Mouse (Mus musculus): ENCODE results near the gene Jchain.
"Not testable (repeated sequence)": the region's sequence is repeated elsewhere in the genome, so short reads cannot be mapped to it uniquely, and the experiment has no call there.

The Jchain gene

DNA sequence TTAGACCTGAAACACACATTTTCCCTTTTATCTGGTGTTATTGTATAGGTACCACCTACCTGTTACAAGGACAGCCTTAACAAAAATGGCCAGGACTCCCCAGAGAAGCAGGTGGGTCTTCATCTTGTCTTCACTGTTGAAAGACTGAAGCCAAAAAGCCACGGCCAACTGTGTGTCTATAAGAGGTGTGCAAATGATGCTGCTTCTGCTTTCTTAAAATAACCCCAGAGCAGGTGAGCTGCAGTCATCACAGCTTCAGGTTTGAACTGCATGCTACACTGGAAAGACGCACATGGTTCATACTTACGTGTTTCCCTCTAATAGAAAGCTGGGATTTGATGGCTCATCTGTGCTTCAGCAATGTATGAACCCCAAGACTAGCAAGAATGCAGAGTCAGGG lies at the start of gene Jchain:
Jchain (minus strand) TSS at position 235 of the 400 bp plus-strand sequence.
- no peak for DNase-seq

DNA sequence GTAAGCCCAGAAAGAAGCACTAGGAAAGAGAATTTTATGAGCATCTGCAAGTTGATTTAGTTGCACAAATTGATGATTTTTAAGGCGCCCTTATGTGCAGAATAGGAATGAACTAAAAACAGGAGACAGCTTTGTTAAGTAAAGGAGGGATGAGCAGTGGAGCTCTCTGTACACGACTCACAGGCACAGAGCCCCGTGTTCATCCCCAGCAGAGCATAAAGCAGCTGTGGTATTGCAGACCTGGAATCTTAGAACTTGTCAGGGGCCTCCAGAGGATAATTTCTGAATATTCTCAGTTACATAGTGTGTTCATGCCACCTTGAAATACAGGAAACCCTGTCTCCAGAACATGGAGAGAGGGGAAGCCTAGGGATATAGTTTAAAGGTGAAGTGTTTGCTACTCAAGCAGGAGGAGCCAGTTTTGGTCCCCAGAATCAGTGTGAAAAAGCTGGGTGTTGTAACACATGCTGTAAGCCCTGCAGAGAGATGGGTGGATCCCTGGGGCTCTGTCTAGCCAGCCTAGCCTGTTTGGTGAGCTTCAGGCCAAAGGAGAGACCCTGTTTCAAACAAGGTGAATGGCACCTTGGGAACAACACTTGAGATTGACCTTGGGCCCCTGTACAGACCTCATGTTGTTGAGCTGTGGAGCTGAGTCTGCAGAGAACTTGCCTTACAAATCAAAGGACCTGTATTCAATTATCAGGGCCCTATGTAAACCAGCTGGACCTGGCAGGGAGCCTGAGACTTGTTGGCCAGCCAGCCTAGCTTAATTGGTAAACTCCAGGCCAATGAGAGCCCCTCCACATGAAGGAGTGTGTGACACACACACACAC lies 48.0 kb upstream of the Jchain start:
- DNase-seq: peak; percentile 39

DNA sequence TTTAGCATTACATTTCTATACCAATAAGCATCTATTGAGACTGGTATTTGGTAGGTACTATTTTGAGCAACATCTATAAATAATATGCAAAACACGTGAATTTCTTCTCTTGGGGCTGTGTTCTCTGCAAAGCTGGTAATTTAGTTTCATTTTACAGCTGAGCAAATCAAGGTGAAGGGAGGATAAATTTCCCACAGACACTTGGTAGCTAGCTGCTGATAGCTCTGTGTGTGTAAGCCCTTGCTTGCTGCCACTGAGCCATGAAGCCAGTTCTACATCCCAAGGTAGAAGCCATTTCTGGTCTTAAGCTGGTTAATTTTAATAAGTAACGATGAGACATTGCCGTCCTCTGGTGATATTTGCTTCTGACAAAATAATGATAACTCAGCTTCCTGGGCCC lies 47.1 kb upstream of the Jchain start:
- no peak for DNase-seq

DNA sequence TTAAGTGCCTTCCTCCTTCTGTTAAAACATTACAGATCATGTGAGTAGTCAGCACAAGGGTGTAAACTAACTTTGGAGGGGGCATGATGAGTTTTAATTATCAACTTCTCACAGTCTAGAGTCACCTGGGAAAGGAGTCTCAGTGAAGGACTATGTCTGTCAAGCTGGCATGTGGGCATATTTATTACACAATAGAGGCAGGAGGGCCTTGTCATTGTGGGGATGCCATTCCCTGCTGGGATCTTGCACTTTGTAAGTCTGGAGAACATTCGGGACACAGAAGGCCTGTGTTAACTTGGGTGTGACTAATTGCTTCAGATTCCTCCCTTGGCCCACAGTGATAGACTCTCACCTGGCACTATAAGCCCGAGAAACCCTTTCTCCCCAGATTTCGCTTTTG lies 41.9 kb upstream of the Jchain start:
- peak; percentile 47 for DNase-seq

DNA sequence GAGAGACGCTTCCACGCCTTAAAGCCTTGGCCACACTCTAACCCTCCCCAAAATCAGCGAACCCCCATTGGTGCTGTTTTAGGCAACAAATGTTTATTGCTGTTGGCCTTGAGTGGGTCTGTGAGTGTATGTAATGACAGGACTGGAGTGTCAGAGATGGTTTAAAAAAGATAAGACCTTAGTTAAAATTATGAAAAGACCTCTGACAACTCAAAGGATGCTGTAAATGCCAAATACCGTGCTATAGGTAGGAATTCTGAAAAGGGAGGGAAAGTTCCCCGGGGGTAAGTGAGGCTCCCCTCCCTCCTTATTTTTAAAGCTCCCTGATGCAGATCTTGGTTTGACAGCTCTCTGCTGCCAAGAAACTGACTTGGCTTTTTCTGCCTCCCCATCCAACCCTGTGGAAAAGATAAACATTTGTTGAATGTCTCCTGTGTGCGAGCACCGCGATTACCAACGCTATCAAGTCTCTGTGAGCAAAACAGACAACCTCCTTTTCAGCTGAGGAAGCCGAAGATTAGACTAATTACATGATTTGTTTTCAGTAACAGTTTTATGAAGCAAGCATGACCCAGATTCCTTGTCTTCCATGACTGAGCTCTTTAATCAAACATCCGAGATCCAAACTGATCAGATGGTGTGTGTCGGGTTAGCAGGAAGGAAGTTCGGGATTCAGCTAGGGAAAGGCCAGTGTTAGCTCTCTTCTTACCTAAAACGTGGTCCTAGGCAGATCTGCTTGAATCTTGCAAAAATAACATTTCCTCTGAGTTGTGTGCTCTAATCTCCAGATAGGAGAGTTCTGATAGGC lies 38.5 kb upstream of the Jchain start:
- peak; percentile 28 for DNase-seq

DNA sequence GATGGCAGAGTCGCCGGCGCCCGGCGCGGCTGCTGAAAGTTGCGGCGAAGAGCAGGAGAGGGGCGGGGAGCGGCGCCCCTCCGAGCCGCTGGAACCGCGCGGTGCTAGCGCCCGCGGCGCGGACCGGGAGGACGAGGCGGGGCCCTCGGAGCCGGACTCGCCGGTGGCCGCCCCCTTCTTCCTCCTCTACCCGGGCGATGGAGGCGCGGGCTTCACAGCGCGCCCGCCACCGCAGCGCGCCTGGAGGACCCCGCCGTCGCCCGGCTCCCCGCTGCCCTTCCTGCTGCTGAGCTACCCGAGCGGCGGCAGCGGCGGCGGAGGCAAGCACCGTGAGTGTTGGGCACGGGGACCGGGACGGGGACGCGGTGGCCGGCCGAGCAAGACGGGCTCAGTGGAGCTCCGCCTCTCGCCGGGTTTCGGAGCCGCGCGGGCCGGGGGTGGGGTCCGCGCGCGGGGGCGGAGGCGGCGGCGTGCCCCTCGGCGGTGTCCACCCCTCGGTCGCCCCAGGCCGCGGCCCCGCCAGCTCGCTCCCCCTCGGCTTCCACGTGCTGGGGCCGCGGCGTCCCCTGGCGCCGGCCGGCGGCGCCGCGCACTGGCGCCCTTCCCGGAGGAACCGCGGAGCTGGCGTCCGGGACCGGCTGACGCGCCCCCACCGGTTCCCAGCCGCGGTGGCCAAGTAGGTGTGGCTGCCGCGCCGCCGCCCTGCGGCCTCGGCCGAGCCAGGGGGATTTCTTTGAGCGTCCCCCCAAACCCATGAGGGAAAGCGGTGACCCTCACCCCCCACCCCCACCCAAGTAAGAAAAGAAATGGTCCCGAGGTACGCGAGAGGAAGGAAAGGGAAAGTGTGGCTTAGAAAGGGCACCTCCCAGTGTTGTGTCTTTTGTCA lies 37.7 kb upstream of the Jchain start:
- peak; percentile 79 for DNase-seq

DNA sequence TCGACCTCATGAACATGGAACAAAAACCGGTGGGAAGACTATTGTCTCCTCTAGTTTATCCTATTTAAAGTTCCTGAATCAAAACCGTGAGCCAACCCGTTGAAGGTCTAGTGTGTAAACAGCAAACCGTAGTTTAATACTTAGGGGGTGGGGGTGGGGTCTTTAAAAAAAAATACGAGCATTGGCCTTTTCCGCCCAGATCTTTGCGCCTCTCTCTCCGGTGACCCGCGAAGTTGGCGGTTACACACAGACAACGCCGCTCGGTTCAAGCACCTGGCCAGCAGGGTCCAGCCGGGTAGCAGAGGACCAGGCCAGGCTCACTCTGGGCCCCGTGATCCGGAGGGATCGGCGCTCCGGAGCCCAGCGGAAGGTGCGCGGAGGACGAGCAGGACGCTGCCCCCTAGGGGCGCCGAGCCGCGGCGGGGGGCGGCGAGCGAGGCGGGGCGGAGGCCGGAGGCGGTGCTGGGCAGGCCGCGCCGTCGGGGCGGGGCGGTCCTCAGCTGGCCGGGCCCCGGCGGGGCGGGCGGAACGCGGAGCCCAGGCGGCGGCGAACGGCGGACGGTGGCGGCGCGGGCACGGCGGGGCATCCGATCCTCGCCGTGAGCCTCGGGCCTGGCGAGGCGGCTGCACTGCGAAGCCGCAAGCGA lies 36.9 kb upstream of the Jchain start, which contains the start of gene Rufy3:
Rufy3 (plus strand) TSS at position 540 of the 647 bp plus-strand sequence.
- peak; percentile 93 for DNase-seq

DNA sequence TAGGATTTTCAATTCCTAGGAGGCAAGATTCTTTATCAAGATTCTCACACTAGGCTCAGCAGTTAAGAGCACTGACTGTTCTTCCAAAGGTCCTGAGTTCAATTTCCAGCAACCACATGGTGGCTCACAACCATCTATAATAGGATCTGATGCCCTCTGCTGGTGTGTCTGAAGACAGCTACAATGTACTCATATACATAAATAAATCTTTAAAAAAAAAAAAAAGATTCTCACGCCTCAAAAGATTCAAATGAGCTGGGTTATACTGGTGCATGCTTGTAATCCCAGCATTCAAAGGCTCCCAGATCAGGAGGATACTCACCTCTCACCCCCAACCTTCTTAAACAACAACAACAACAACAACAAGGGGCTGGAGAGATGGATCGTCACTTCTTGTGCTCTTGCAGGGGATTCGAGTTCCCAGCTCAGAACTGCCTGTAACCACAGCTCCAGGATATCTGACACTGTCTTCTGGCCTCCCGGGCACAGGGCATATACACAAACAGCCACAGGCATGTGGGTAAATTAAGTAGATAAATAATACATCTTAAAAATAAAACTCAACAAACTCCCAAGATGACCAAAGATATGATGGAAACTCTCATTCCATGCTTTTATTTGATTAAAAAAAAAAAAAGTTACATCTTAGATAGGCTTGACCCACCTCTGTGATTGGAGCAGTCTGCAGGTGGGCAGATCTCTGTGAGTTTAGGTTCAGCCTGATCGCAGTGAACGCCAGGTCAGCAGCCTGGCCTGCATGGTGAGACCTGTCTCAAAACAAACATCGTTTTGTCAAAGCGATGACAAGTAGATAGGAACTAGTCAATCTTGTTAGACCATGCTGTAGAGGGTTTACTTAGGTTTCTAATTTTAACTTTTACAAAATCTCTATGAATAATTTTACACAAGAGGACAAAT lies 35.4 kb upstream of the Jchain start:
- no peak for DNase-seq

DNA sequence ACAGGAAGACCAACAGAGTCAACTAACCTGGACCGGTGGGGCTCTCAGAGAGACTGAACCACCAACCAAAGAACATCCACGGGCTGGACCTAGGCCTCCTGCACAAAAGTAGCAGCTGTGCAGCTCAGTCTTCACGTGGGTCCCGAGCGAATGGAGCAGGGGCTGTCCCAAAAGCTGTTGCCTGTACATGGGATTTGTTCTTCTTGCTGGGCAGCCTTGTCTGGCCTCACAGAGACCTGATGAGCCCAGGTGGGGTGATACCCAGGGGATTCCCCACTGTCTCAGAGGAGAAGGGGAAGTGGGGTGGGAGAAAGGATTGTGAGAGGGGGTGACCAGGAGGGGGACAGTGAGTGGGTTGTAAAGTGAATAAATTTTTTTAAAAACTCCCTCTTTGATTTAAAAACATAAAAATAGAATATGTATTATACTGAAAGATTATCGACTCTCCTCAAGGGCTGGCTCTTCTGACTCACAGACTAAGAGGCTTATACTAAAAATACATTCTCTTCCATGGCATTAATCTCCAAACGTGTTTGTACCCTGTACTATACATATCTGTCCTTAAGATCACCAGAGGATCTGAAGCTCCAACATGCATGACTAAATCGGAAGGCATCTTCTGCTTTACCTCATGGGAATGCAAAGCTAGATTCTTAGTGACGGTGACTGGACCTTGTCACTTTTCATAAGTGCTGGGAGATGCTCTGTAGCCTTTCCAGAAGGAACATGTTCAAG lies 33.6 kb upstream of the Jchain start:
- DNase-seq: no peak

DNA sequence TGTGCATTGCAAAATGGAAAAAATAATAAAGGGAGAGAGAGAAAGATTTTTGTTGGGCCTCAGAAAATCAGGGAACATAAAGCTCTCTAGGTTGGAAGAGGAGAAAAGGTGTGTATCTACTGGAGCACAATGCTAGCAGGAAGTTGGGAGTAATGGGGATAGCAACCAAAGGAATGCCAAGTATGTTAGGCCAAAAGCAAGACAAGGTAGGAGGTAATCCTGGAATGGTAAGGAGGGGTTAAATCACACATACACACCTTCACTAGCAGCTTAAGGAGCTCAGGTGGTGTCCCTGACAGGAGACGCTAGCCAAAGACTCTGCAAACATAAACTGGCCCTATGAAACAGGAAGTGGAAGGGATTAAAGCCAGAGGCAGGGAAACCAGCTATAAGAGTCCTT lies 31.3 kb upstream of the Jchain start:
- DNase-seq: no peak

DNA sequence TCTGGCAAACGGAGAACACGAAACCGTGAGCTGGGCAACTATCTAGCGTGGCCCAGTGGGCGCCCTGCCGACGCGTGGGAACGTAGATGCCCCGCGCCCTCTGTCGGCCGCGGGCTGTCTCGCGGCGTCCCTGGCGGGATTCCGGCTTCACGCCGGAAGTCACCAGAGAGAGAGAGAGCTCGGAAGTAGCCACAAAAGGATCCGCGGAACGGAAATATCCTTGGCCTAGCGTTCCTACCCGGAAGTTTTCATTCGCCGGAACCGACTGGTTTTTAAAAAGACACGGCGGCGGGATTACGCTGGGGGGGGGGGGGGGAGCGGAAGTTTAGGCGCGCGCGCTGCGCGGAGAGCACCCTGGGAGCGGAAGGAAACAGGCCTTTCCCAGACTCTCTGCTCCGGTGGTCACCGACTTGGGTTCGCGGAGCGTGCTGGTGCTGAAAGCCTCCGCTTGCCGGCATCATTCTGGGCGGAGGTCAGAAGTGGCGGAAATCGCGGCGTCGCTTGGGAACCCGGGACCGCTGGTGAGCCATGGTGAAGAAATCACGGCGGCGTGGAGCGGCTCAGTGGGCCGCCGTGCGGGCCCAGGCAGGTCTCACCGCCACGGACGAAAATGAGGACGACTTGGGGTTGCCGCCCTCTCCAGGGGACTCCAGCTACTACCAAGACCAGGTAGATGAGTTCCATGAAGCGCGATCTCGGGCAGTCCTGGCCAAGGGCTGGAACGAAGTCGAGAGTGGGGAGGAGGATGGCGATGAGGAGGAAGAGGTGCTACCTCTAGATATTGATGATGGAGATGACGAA lies 26.6 kb upstream of the Jchain start, which contains the start of gene Utp3:
Utp3 (plus strand) TSS at position 377 of the 801 bp plus-strand sequence.
- peak; percentile 94 for DNase-seq

DNA sequence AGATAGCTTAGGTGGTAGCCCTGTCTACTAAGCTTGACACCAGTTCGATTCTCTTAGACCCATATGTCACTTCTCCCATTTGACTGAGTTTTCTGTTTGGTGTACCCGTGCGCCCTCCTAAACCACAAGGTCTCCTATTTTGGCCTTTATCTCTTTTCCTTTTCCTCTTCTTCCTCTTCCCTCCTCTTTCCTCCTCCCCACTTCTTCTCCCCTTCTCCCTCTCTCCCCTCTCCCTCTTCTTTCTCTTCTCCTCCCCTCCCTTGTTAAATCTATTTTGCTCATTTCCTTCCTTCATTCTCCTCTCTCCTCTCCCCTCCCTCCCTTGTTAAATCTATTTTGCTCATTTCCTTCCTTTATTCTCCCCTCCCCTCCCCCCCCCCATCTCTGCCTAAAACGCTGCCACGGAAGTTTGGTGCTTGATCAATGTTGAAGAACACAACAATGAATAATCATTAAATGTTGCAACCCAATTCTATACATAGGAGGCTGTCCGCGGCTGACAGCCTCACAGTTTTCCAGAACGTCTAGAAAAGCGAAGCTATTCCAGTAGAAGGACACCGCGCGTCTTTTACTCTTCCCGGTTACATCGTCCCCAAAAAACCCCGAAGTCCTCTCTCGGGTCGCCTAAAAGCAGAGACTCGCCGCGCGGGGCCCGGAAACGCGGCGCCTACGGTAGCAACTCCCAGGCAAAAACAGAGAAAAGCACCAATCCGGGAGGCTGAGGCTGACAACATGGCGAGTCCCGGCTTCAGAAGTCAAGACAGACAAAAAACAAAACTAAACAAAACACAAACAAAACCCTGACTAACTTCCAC lies 25.8 kb upstream of the Jchain start:
- no peak for DNase-seq

DNA sequence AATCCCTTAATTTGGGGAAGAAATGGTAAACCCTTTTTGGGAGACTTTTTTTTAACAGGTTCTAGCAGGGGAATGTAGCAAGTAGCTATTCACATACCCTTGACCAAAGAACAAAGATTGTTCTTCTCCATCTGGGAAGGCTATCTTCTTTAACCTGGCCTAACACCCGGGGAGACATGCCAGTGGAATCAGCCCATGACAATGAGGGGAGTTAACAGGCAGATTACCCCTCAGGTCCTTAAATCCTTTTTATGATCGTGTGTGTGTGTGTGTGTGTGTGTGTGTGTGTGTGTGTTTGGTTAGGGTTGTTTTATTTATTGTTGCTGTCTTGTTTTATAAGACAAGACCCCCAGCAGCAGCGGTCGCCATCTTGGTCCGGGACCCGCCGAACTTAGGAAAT lies 17.8 kb upstream of the Jchain start:
- DNase-seq: no peak

DNA sequence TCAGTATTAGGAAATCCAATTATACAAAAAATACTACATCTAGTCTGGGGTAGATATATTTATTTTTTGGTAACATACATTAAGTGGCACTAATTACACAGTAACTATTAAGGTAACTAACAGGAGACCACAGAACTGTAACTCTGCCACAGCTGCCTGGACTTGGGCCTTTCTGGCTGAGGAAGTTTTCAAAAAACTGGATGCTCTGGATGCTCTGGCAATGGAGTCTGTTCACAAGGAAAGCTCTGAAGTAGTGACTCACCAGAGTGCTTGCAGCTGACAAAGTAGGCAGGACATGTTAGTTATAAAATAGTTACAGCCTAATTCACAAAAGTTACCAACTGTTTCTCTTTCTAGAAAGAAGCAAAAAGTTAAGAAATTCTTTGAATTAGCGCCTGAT lies 16.7 kb upstream of the Jchain start:
- DNase-seq: not testable (repeated sequence)

DNA sequence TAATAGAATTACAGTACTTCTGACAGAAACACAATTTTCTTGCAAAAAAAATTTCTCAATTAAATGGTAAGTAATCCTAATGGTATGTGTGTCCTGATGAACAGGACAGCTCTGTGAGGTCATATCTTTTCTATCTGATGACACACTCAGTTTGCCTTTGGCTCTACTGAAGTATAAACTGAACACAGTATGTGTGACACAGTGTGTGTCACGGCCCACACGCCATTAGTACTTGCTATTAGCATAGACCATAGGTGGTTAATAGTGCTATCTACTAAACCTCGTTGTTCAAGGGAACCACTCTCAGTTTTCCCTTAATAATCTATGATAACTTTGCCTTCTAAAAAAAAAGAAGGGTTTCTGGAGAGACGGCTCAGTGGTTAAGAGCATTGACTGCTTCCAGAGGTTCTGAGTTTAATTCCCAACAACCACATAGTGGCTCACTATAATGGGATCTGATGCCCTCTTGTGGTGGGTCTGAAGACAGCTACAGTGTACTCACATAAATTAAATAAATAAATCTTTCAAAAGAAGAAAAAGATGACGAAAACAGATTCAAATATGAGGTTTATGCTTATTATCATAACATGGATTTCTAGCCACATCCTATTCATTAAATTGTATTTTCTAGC lies 15.1 kb upstream of the Jchain start:
- DNase-seq: peak; percentile 25

DNA sequence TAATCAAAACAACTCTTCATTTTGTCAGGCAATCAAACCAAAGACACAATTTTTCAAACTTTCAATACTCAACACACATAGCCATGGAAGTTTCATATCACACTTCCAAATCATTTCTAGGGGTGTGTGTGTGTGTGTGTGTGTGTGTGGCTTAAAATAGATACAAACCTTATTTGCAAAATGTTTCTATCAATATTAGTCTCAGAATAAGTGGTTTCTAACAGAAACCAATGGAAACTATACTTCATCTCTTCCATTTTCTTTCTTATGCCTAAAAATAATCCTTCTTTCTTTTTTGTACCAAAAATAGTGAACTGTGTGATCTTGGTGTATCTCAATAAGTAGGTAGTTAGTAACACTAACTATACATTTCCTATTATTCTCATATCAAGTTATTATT lies 13.2 kb upstream of the Jchain start:
- no peak for DNase-seq

DNA sequence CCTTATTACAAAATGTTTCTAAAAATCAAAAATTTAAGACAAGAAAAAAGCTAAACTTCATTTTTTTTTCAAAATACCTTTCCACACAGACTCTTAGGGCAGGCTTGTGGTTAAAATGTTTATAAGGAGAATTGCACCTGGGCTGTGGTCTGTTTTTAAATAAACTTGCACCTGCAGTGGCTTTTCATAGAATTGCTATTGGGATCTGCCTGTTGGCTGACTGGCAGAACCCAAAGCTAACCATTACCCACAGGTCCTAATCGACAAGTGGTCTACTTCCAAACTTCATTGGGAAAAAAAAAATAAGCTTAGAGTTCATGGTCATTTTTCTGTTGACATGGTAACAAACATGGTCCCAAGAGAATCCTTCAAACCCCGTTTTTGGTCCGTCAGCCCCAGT lies 7.0 kb upstream of the Jchain start:
- no peak for DNase-seq

DNA sequence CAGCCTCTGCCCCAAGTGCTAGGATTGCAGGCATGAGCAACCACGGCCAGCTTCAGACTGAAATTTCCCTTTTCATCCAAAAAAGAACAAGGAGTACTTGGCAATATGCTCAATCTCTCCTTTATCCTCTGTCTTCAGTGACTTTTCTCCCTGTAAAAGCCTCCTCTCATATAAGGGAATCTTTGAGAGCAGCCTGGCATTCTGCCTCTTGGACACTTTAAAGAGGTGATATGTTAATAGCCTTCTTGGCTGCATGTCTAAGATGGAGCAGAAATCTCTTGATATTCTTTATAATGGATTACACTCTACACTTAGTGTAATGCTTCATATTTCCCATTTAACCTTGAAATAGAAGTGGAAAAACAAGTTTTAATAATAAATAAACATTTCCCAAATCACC lies 3.2 kb upstream of the Jchain start:
- DNase-seq: no peak
